Mouse (Mus musculus) hindbrain, postnatal 0 days (tissue): ENCODE results near the gene Meis1. TPM values are rescaled to one million over a fixed set of nuclear protein-coding genes. Genes with fewer than 3 reads are reported as not detected.
A peak's percentile ranks its signal among the peaks of the same experiment; 100 is the strongest.

ENCODE experiments used
- ATAC-seq: fragments of 200-750 bp; cut with Nextera tagmentation; 2 replicates; pipeline ENCODE4 v1.8.0; 2017; ENCODE audit warnings: mild to moderate bottlenecking, moderate TSS enrichment, moderate library complexity
- DNase-seq: peaks from one replicate; pipeline ENCODE4 v3.0.0-alpha.2; 2015; ENCODE audit warnings: low spot score
- H3K27ac ChIP-seq: fragments of 300-500 bp; sonication (generic); 2 replicates; pipeline ENCODE4 v1.5.1; 2014; ENCODE audit warnings: mild to moderate bottlenecking
- H3K27me3 ChIP-seq: fragments of 300-500 bp; sonication (generic); 2 replicates; pipeline ENCODE4 v1.6.1; 2014; ENCODE audit warnings: low read length, mixed read lengths; ENCODE audit not compliant: insufficient read depth
- H3K36me3 ChIP-seq: fragments of 300-500 bp; sonication (generic); 2 replicates; pipeline ENCODE4 v1.6.1; 2014; ENCODE audit warnings: low read length, mixed read lengths; ENCODE audit not compliant: insufficient read depth
- H3K4me1 ChIP-seq: fragments of 300-500 bp; sonication (generic); 2 replicates; pipeline ENCODE4 v1.6.1; 2014; ENCODE audit warnings: antibody characterized with exemption, low read length, mixed read lengths; ENCODE audit not compliant: insufficient read depth
- H3K4me2 ChIP-seq: fragments of 300-500 bp; sonication (generic); 2 replicates; pipeline ENCODE4 v1.6.1; 2014; ENCODE audit warnings: low read depth, mild to moderate bottlenecking, low read length, moderate library complexity, mixed read lengths
- H3K4me3 ChIP-seq: fragments of 300-500 bp; sonication (generic); 2 replicates; pipeline ENCODE4 v1.5.1; 2014; ENCODE audit warnings: low read length
- H3K9ac ChIP-seq: fragments of 300-500 bp; sonication (generic); replicated peaks from 2 replicates; pipeline ENCODE4 v1.6.1; 2014; ENCODE audit warnings: mild to moderate bottlenecking, low read length, moderate library complexity, mixed read lengths
- H3K9me3 ChIP-seq: fragments of 300-500 bp; sonication (generic); 2 replicates; pipeline ENCODE4 v1.6.1; 2016; ENCODE audit warnings: low read length, mixed read lengths
- CTCF ChIP-seq: IDR thresholded peaks from 2 replicates; pipeline ENCODE4 v1.5.1; 2016; ENCODE audit warnings: antibody characterized with exemption, control low read depth, low read depth
- WGBS: fragments of 180-500 bp; shearing (Covaris S2); extraction: QIAGEN DNeasy Blood & Tissue Kit; methylation state at CpG from one replicate; pipeline ENCODE4 v1.1.7; 2014; 5-methylcytosine and 5-hydroxymethylcytosine counted together
- polyA plus RNA-seq: library from polyadenylated mRNA; unstranded; fragments of >200 nt; fragmentation: Nextera tagmentation; extraction: Ambion mirVana; gene quantifications from 2 replicates; pipeline ENCODE4 v1.2.1, GENCODE M21; 2015
- total RNA-seq: library from RNA; depleted of rRNA; stranded (reverse); fragments of >200 nt; gene quantifications from 2 replicates; pipeline ENCODE4 v1.2.3, GENCODE M21; 2014

Meis1 gene
- total and polyA plus RNA-seq, 2 experiments from 2014 or later = 99.4 to 112 TPM

- 0 out of 2 replicates have a peak overlapping the region, but pooled peaks have one; percentile 78 for H3K4me2 ChIP-seq
- TF ChIP-seq CTCF = no peak
- no peaks in the 10 kb centered on the region for H3K36me3 ChIP-seq
- H3K27ac ChIP-seq = no peak overlapping the region
- H3K9ac ChIP-seq = no peak overlapping the region
- no peak for ATAC-seq
- 69% methylated on average over 9 of the region's 9 CpGs for WGBS
- DNase-seq = no peak
- no peaks in the 10 kb centered on the region for H3K9me3 ChIP-seq
- peaks cover 16% of the 10 kb centered on the region; the same call in 1 of the 2 replicates for H3K4me1 ChIP-seq
- no peaks in the 10 kb centered on the region for H3K27me3 ChIP-seq
- no peak overlapping the region for H3K4me3 ChIP-seq
Measured at GRCm38 (mm10) chr11:19005007-19005912, 13.5 kb downstream of the Meis1 start.

- H3K4me3 ChIP-seq = no peak overlapping the region
- no peak overlapping the region for H3K9ac ChIP-seq
- no peak for TF ChIP-seq CTCF
- H3K4me1 ChIP-seq = 0 out of 2 replicates have a peak, but pooled peaks cover 12% of the 10 kb centered on the region
- DNase-seq (no peak), ATAC-seq (no peak)
- no peaks in the 10 kb centered on the region for H3K27me3 ChIP-seq
- H3K4me2 ChIP-seq = no peak overlapping the region
- WGBS = 43% methylated on average over 5 of the region's 5 CpGs
- no peak overlapping the region for H3K27ac ChIP-seq
- no peaks in the 10 kb centered on the region for H3K9me3 ChIP-seq
- H3K36me3 ChIP-seq = 0 out of 2 replicates have a peak, but pooled peaks cover 4% of the 10 kb centered on the region
Measured at GRCm38 (mm10) chr11:19003066-19003465, 15.7 kb downstream of the Meis1 start.

GRCm38 (mm10) chr11:18996767-18997166, 22.0 kb downstream of the Meis1 start:
- no peak overlapping the region for H3K27ac ChIP-seq
- H3K4me1 ChIP-seq = no peaks in the 10 kb centered on the region; the same call in 1 of the 2 replicates
- 90% methylated on average over 4 of the region's 4 CpGs for WGBS
- no peaks in the 10 kb centered on the region for H3K27me3 ChIP-seq
- TF ChIP-seq CTCF = no peak
- ATAC-seq (no peak), DNase-seq (no peak)
- H3K4me3 ChIP-seq = no peak overlapping the region
- H3K9ac ChIP-seq = no peak overlapping the region
- no peak overlapping the region for H3K4me2 ChIP-seq
- H3K36me3 ChIP-seq = peaks cover 13% of the 10 kb centered on the region; the same call in 1 of the 2 replicates
- no peaks in the 10 kb centered on the region for H3K9me3 ChIP-seq

GRCm38 (mm10) chr11:18996289-18996688, 22.5 kb downstream of the Meis1 start:
- TF ChIP-seq CTCF = peak; percentile 38; the same call in 1 of the 2 replicates
- no peaks in the 10 kb centered on the region for H3K9me3 ChIP-seq
- peaks cover 13% of the 10 kb centered on the region; the same call in 1 of the 2 replicates for H3K36me3 ChIP-seq
- no peak overlapping the region for H3K4me2 ChIP-seq
- no peak overlapping the region for H3K9ac ChIP-seq
- H3K4me1 ChIP-seq = no peaks in the 10 kb centered on the region; the same call in 1 of the 2 replicates
- H3K27ac ChIP-seq = no peak overlapping the region
- 93% methylated on average over 2 of the region's 2 CpGs for WGBS
- no peak overlapping the region for H3K4me3 ChIP-seq
- no peaks in the 10 kb centered on the region for H3K27me3 ChIP-seq
- ATAC-seq = no peak
- no peak for DNase-seq

- WGBS = 60% methylated on average over 6 of the region's 6 CpGs
- H3K9me3 ChIP-seq = no peaks in the 10 kb centered on the region
- H3K4me1 ChIP-seq = peaks cover 14% of the 10 kb centered on the region
- H3K4me3 ChIP-seq = no peak overlapping the region
- peaks cover 14% of the 10 kb centered on the region; the same call in 1 of the 2 replicates for H3K36me3 ChIP-seq
- ATAC-seq (peak; percentile 24; the same call in 1 of the 2 replicates), DNase-seq (no peak)
- no peak overlapping the region for H3K4me2 ChIP-seq
- no peak overlapping the region for H3K27ac ChIP-seq
- no peak for TF ChIP-seq CTCF
- H3K27me3 ChIP-seq = no peaks in the 10 kb centered on the region
- H3K9ac ChIP-seq = no peak overlapping the region
Measured at GRCm38 (mm10) chr11:18992796-18993195, 26.0 kb downstream of the Meis1 start.

- DNase-seq (no peak), ATAC-seq (0 out of 2 replicates have a peak, but pooled peaks have one; percentile 24)
- H3K36me3 ChIP-seq = peaks cover 6% of the 10 kb centered on the region; the same call in 1 of the 2 replicates
- H3K9ac ChIP-seq = no peak overlapping the region
- 22% methylated on average over 6 of the region's 6 CpGs for WGBS
- H3K4me3 ChIP-seq = no peak overlapping the region
- 0 out of 2 replicates have a peak overlapping the region, but pooled peaks have one; percentile 2 for H3K4me2 ChIP-seq
- TF ChIP-seq CTCF = no peak
- peak overlapping the region; percentile 11 for H3K27ac ChIP-seq
- no peaks in the 10 kb centered on the region for H3K27me3 ChIP-seq
- H3K4me1 ChIP-seq = peaks cover 14% of the 10 kb centered on the region
- H3K9me3 ChIP-seq = no peaks in the 10 kb centered on the region
Measured at GRCm38 (mm10) chr11:18990244-18990677, 28.5 kb downstream of the Meis1 start.
